Mouse (Mus musculus) kidney, adult 2 months (tissue): Measurements from ENCODE around the gene Apaf1.

Experiments used
- CTCF ChIP-seq: fragments of 200-500 bp; conservative IDR thresholded peaks from 2 replicates; pipeline ENCODE4 v1.5.1; 2011; ENCODE audit warnings: low read depth, mild to moderate bottlenecking, control low read depth, low read length, moderate library complexity, mixed read lengths; ENCODE audit not compliant: insufficient read depth, insufficient read length
- POLR2A ChIP-seq: fragments of 200-500 bp; IDR thresholded peaks from one replicate; pipeline ENCODE4 v1.6.1; 2011; ENCODE audit warnings: low read depth, low read length, control low read depth

DNA sequence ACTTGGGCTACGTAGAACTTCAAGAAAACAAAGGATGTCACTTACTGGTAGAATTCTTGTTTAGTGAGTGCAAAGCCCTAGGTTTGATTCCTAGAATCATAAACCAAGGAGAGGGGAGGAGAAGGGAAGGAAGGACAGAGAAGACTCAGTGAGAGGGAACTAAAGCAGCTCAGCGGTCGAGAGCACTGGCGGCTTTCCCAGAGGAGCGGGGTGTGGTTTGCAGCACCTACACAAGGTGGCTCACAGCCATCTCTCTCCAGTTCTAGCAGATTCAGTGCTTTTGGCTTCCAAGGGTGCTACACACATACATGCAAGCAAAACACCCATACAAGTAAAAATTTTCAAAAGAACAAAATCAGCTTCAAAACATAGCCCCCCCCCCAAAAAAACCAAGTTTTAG, 82.7 kb downstream of the Apaf1 start:
- TF ChIP-seq POLR2A (no peak), CTCF (no peak)
